Mouse (Mus musculus): ENCODE data around the gene Ttc22.

DNA sequence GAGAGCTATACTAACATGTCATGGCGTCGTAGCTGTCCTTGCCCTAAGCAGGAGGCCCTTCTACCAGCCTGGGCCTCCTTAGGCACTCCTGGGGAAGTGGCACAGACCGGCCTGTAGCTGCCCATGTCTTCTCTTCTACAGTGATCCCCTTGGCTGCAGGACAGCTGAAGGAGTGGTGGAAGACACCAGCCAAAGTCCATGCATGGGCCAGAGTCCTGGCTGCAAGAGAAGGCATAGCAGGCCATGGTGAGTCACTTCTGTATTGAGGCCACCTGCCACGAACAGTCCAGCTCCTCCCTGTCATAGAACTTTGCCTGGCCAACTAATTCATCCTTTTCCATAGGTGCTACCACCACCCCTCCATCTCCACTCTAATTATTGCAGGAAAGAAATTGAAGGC, 3.3 kb upstream of the Ttc22 start:
- no peak for TF ChIP-seq CTCF (IDR thresholded peaks at IDR 0.05)
- no peak for TF ChIP-seq EP300 (IDR thresholded peaks at IDR 0.05; ENCODE audit: insufficient read depth, low read depth, low read length)
- TF ChIP-seq POLR2A (IDR thresholded peaks at IDR 0.05; ENCODE audit: insufficient read depth, low read depth, low read length), result no peak

Measured in heart, adult 2 months (tissue).